Mouse (Mus musculus) ES-Bruce4 (cell line): ENCODE measurements around the gene Pym1. TPM values are rescaled to one million over a fixed set of nuclear protein-coding genes. Genes with fewer than 3 reads are reported as not detected.

ENCODE experiments used
- H3K27ac ChIP-seq: 2 replicates; pipeline ENCODE4 v1.5.1; 2012; ENCODE audit warnings: low read length, inconsistent platforms; ENCODE audit not compliant: insufficient read depth
- H3K27me3 ChIP-seq: 2 replicates; pipeline ENCODE4 v1.6.1; 2012; ENCODE audit warnings: mild to moderate bottlenecking, low read length, inconsistent platforms; ENCODE audit not compliant: control insufficient read depth, poor library complexity, insufficient read depth, severe bottlenecking
- H3K36me3 ChIP-seq: 2 replicates; pipeline ENCODE4 v1.6.1; 2012; ENCODE audit warnings: inconsistent platforms, mild to moderate bottlenecking, low read length, moderate library complexity; ENCODE audit not compliant: control insufficient read depth, poor library complexity, insufficient read depth, severe bottlenecking
- H3K4me1 ChIP-seq: one replicate; pipeline ENCODE4 v1.8.1; 2011; ENCODE audit warnings: low read length; ENCODE audit not compliant: control insufficient read depth, insufficient read depth
- H3K4me3 ChIP-seq: 2 replicates; pipeline ENCODE4 v1.5.1; 2011; ENCODE audit warnings: low read depth, mild to moderate bottlenecking, low read length
- H3K9ac ChIP-seq: 2 replicates; pipeline ENCODE4 v1.6.1; 2012; ENCODE audit warnings: low read depth, mild to moderate bottlenecking, inconsistent platforms; ENCODE audit not compliant: poor library complexity, severe bottlenecking
- H3K9me3 ChIP-seq: replicated peaks from 2 replicates; pipeline ENCODE4 v1.6.1; 2012; ENCODE audit warnings: mild to moderate bottlenecking, low read length, inconsistent platforms; ENCODE audit not compliant: control insufficient read depth, poor library complexity, insufficient read depth, severe bottlenecking
- CTCF ChIP-seq: IDR thresholded peaks from one replicate; pipeline ENCODE4 v1.8.1; 2011; ENCODE audit warnings: low read depth, low read length
- EP300 ChIP-seq: IDR thresholded peaks from 2 replicates; pipeline ENCODE4 v1.6.1; 2011; ENCODE audit warnings: low read depth, low read length; ENCODE audit not compliant: insufficient read depth
- POLR2A ChIP-seq: IDR thresholded peaks from one replicate; pipeline ENCODE4 v1.8.1; 2011; ENCODE audit warnings: low read length; ENCODE audit not compliant: insufficient read depth
- polyA plus RNA-seq: library from polyadenylated mRNA; stranded (reverse); fragments of >200 nt; gene quantifications from 2 replicates; pipeline ENCODE4 v1.2.4, GENCODE M21; 2011; ENCODE audit warnings: low read depth; ENCODE audit not compliant: missing spikeins, insufficient read depth, insufficient read length

The Pym1 gene
- polyA plus RNA-seq, 1 experiment, result 53.8 TPM

DNA sequence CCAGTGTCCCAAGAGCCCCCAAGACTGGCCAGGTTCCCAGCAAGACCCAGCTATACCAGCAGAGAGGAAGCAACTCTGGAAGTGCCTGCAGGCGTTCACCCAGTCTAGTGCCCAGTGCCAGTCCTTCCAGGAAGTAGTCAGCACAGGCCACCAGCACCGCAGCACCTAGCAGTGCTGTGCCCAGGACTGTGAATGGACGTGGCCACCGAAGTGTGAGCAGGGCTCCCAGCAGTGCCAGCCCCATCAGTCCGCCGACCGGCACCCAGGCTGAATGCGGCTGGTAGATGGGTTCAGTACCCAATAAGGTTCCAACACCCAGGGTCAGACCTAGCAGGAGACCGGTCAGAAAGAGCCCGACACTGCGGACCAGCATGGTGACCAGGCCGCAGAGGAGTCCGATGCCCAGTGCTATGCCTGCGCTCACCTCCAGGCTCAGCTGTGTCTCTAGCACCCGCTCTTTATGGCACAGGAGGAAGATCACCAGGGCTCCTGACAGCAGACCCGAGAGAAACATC is 54.3 kb downstream of the Pym1 start:
- no peak overlapping the region for H3K9ac ChIP-seq
- TF ChIP-seq EP300, result no peak
- no peak for TF ChIP-seq POLR2A
- H3K36me3 ChIP-seq, result no peaks in the 10 kb centered on the region
- no peaks in the 10 kb centered on the region for H3K9me3 ChIP-seq
- no peaks in the 10 kb centered on the region for H3K4me1 ChIP-seq
- no peak overlapping the region for H3K27ac ChIP-seq
- 0 out of 2 replicates have a peak overlapping the region, but pooled peaks have one; percentile 18 for H3K4me3 ChIP-seq
- H3K27me3 ChIP-seq, result no peaks in the 10 kb centered on the region

DNA sequence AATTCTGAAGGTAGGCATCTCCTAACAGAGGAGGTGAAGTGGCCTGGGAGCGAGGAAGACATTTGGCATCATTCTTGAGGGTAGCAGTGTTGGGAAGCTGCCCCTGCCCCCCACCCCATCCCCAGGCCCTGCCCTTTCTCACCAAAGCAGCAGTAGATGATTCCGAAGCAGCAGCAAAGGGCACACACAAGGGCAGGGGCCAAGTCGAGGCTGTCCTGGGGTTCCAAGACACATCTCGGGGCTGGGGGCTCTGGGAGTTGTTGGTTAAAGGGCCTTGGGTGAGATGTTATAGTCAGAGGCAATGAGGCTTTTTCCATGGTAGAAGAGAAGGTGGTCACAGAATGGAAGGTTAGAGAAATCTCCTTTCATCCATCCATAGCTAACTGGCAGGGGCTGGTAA is 55.3 kb downstream of the Pym1 start:
- no peaks in the 10 kb centered on the region for H3K4me1 ChIP-seq
- no peak overlapping the region for H3K27ac ChIP-seq
- no peaks in the 10 kb centered on the region for H3K27me3 ChIP-seq
- no peaks in the 10 kb centered on the region for H3K36me3 ChIP-seq
- H3K9me3 ChIP-seq, result no peaks in the 10 kb centered on the region
- no peak overlapping the region for H3K4me3 ChIP-seq
- TF ChIP-seq EP300, result no peak
- no peak overlapping the region for H3K9ac ChIP-seq

DNA sequence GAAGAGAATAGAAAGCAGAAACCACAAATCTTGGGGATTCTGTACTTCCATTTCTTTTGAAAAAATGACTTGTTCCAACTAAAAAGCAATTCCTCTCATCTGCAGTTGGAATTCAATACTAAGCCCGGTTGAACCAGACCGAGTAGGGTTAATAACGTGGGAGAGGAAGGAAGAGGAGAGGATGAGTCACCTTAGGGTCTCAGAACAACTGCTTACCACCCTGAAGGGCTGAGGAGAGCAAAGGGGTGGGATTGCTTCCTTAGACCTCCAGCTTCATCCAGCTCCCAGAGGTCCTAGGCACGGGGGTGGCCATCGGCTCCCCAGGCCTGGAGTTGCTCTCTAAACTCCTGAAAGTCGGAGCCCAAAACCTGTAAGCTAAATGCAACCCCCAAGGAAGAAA is 55.7 kb downstream of the Pym1 start:
- TF ChIP-seq POLR2A (no peak), EP300 (no peak), CTCF (no peak)
- Histone ChIP-seq H3K4me3 (peak overlapping the region; percentile 83), H3K9ac (peak overlapping the region; percentile 80), H3K27me3 (no peaks in the 10 kb centered on the region), H3K4me1 (no peaks in the 10 kb centered on the region), H3K27ac (no peak overlapping the region), H3K9me3 (no peaks in the 10 kb centered on the region), H3K36me3 (no peaks in the 10 kb centered on the region)

DNA sequence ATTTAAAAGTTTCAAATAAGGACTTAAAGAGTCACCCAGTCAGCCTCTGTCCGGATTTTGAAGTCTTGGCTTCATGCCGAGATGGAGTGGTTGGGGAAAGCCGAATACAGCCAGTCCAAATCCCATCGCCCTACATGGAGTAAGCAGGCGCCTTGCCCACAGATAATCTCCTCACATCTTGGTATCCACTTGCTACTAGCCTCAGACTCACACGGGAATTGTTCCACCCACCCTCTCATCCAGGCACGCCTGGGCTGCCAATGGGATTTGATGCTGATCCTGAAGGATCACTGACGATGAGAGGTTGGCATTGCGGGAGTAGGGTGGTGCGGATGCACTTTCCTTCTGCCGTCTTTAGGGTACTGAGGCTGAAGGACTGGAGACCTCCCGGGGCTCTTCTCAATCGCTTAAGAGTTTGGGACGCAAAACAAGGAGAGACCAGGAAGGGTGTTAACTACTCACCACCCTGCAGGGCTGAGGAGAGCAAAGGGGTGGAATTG is 56.1 kb downstream of the Pym1 start, which contains the start of gene Dnajc14:
TSS of gene Dnajc14 (plus strand) at position 292 of the 500 bp plus-strand sequence.
- Histone ChIP-seq H3K9me3 (no peaks in the 10 kb centered on the region), H3K27me3 (no peaks in the 10 kb centered on the region), H3K4me1 (no peaks in the 10 kb centered on the region), H3K9ac (peak within 1 kb of the TSS; percentile 80), H3K4me3 (peak within 1 kb of the TSS; percentile 83), H3K27ac (peak within 1 kb of the TSS; percentile 40), H3K36me3 (no peaks in the 10 kb centered on the region)
- TF ChIP-seq CTCF (no peak), POLR2A (no peak), EP300 (no peak)

DNA sequence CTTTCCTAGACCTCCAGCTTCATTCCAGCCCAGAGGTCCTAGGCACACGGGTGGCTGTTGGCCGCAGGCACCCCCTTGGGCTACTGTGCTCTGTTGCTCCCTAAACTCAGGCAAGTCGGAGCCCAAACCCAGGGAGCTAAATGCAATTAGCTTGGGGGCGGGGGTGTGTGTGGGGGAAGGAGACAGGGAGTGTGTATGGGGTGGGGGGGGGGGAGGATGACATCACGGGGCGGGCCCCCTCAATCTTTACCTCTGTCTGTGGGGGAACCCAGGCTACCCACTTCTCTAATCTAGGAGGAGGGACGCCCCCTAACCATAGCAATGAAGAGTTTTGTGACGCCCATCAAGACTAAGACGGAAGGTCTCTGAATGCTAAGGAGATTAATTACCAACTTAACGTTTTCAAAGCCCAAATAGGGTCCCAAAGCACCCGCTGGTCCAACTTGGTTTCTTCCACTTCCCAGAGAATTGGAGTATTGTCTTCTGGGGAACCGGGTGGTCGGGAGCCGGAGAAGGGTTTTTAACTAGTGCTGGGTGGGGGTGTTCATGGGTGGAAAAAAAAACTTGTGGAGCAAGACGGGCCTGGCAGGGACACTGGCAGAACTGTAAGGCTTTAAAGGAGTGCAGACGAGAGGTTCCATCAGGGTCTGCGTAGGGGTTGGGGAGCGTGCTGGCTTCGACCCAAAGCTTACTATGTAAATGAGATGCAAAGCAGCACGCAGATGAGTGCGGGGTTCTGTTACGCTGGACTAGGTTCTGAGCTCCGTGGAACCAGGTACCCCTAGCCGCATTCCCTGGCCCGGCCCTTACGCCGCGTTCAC is 56.8 kb downstream of the Pym1 start, which contains the start of gene Tmem198b:
TSS of gene Tmem198b (minus strand) at position 100 of the 821 bp plus-strand sequence.
- Histone ChIP-seq H3K36me3 (no peaks in the 10 kb centered on the region), H3K4me3 (peak within 1 kb of the TSS; percentile 83), H3K27me3 (no peaks in the 10 kb centered on the region), H3K4me1 (no peaks in the 10 kb centered on the region), H3K9ac (peak within 1 kb of the TSS; percentile 80), H3K9me3 (no peaks in the 10 kb centered on the region), H3K27ac (peak within 1 kb of the TSS; percentile 40)
- TF ChIP-seq CTCF (no peak), POLR2A (no peak), EP300 (no peak)
